Mouse (Mus musculus): ENCODE measurements around the gene Hpse2. TPM values are rescaled to one million over a fixed set of nuclear protein-coding genes. Genes with fewer than 3 reads are reported as not detected.

The Hpse2 gene
- polyA plus RNA-seq, 1 experiment from 2014 or later: 0.58 TPM

GRCm38 (mm10) chr19:42908553-42908952 is 479.6 kb downstream of the Hpse2 start:
- no peaks in the 10 kb centered on the region for H3K27me3 ChIP-seq (ENCODE audit: control insufficient read depth, insufficient read depth, low read length)
- no peak overlapping the region for H3K9ac ChIP-seq (ENCODE audit: low read depth, low read length)
- no peak overlapping the region for H3K4me3 ChIP-seq (ENCODE audit: low read length)
- no peaks in the 10 kb centered on the region for H3K4me1 ChIP-seq (ENCODE audit: control insufficient read depth, insufficient read depth, low read length)
- 77% methylated on average over 6 of the region's 6 CpGs for WGBS
- no peak for ATAC-seq (ENCODE audit: low FRiP score, low TSS enrichment)
- no peak overlapping the region for H3K4me2 ChIP-seq (replicated peaks; ENCODE audit: low read depth, low read length)
- H3K36me3 ChIP-seq (ENCODE audit: control insufficient read depth, insufficient read depth, low read length): no peaks in the 10 kb centered on the region
- H3K27ac ChIP-seq (ENCODE audit: low read depth, low read length): no peak overlapping the region
- H3K9me3 ChIP-seq (ENCODE audit: control insufficient read depth, low read length): no peaks in the 10 kb centered on the region

GRCm38 (mm10) chr19:42906328-42906727 is 481.8 kb downstream of the Hpse2 start:
- Histone ChIP-seq H3K27ac (ENCODE audit: low read depth, low read length) (no peak overlapping the region), H3K9me3 (ENCODE audit: control insufficient read depth, low read length) (no peaks in the 10 kb centered on the region), H3K27me3 (ENCODE audit: control insufficient read depth, insufficient read depth, low read length) (no peaks in the 10 kb centered on the region), H3K36me3 (ENCODE audit: control insufficient read depth, insufficient read depth, low read length) (no peaks in the 10 kb centered on the region), H3K4me2 (replicated peaks; ENCODE audit: low read depth, low read length) (no peak overlapping the region), H3K4me1 (ENCODE audit: control insufficient read depth, insufficient read depth, low read length) (no peaks in the 10 kb centered on the region), H3K4me3 (ENCODE audit: low read length) (no peak overlapping the region), H3K9ac (ENCODE audit: low read depth, low read length) (no peak overlapping the region)
- 74% methylated on average over 5 of the region's 5 CpGs for WGBS
- no peak for ATAC-seq (ENCODE audit: low FRiP score, low TSS enrichment)

- no peak overlapping the region for H3K9ac ChIP-seq (ENCODE audit: low read depth, low read length)
- H3K9me3 ChIP-seq (ENCODE audit: control insufficient read depth, low read length): no peaks in the 10 kb centered on the region
- H3K27ac ChIP-seq (ENCODE audit: low read depth, low read length): no peak overlapping the region
- ATAC-seq (ENCODE audit: low FRiP score, low TSS enrichment): no peak
- H3K4me3 ChIP-seq (ENCODE audit: low read length): no peak overlapping the region
- 38% methylated on average over 7 of the region's 7 CpGs for WGBS
- H3K4me2 ChIP-seq (replicated peaks; ENCODE audit: low read depth, low read length): no peak overlapping the region
- no peaks in the 10 kb centered on the region for H3K4me1 ChIP-seq (ENCODE audit: control insufficient read depth, insufficient read depth, low read length)
- no peaks in the 10 kb centered on the region for H3K36me3 ChIP-seq (ENCODE audit: control insufficient read depth, insufficient read depth, low read length)
- H3K27me3 ChIP-seq (ENCODE audit: control insufficient read depth, insufficient read depth, low read length): no peaks in the 10 kb centered on the region
Measured at GRCm38 (mm10) chr19:42904726-42905125, 483.4 kb downstream of the Hpse2 start.

- Histone ChIP-seq H3K27me3 (ENCODE audit: control insufficient read depth, insufficient read depth, low read length) (no peaks in the 10 kb centered on the region), H3K4me3 (ENCODE audit: low read length) (no peak overlapping the region), H3K4me1 (ENCODE audit: control insufficient read depth, insufficient read depth, low read length) (no peaks in the 10 kb centered on the region), H3K9ac (ENCODE audit: low read depth, low read length) (no peak overlapping the region), H3K27ac (ENCODE audit: low read depth, low read length) (no peak overlapping the region), H3K36me3 (ENCODE audit: control insufficient read depth, insufficient read depth, low read length) (no peaks in the 10 kb centered on the region), H3K9me3 (ENCODE audit: control insufficient read depth, low read length) (no peaks in the 10 kb centered on the region), H3K4me2 (replicated peaks; ENCODE audit: low read depth, low read length) (no peak overlapping the region)
- peak; percentile 64; the same call in 1 of the 2 replicates for ATAC-seq (ENCODE audit: low FRiP score, low TSS enrichment)
- 82% methylated on average over 4 of the region's 4 CpGs for WGBS
Measured at GRCm38 (mm10) chr19:42904240-42904639, 483.9 kb downstream of the Hpse2 start.

- Histone ChIP-seq H3K4me2 (replicated peaks; ENCODE audit: low read depth, low read length) (no peak overlapping the region), H3K4me3 (ENCODE audit: low read length) (no peak overlapping the region), H3K27me3 (ENCODE audit: control insufficient read depth, insufficient read depth, low read length) (no peaks in the 10 kb centered on the region), H3K4me1 (ENCODE audit: control insufficient read depth, insufficient read depth, low read length) (no peaks in the 10 kb centered on the region), H3K9ac (ENCODE audit: low read depth, low read length) (no peak overlapping the region), H3K36me3 (ENCODE audit: control insufficient read depth, insufficient read depth, low read length) (no peaks in the 10 kb centered on the region), H3K9me3 (ENCODE audit: control insufficient read depth, low read length) (no peaks in the 10 kb centered on the region), H3K27ac (ENCODE audit: low read depth, low read length) (no peak overlapping the region)
- no peak for ATAC-seq (ENCODE audit: low FRiP score, low TSS enrichment)
- 87% methylated on average over 6 of the region's 6 CpGs for WGBS
Measured at GRCm38 (mm10) chr19:42903840-42904239, 484.3 kb downstream of the Hpse2 start.

GRCm38 (mm10) chr19:42902410-42903021 is 485.6 kb downstream of the Hpse2 start:
- no peak for ATAC-seq (ENCODE audit: low FRiP score, low TSS enrichment)
- no peak overlapping the region for H3K9ac ChIP-seq (ENCODE audit: low read depth, low read length)
- WGBS: 68% methylated on average over 6 of the region's 6 CpGs

GRCm38 (mm10) chr19:42891599-42891998 is 496.6 kb downstream of the Hpse2 start:
- no peak overlapping the region for H3K4me3 ChIP-seq (ENCODE audit: low read length)
- no peak overlapping the region for H3K4me2 ChIP-seq (replicated peaks; ENCODE audit: low read depth, low read length)
- H3K27me3 ChIP-seq (ENCODE audit: control insufficient read depth, insufficient read depth, low read length): no peaks in the 10 kb centered on the region
- H3K9ac ChIP-seq (ENCODE audit: low read depth, low read length): no peak overlapping the region
- no peak overlapping the region for H3K27ac ChIP-seq (ENCODE audit: low read depth, low read length)
- 55% methylated on average over 5 of the region's 5 CpGs for WGBS
- ATAC-seq (ENCODE audit: low FRiP score, low TSS enrichment): no peak
- no peaks in the 10 kb centered on the region for H3K36me3 ChIP-seq (ENCODE audit: control insufficient read depth, insufficient read depth, low read length)
- H3K9me3 ChIP-seq (ENCODE audit: control insufficient read depth, low read length): no peaks in the 10 kb centered on the region
- no peaks in the 10 kb centered on the region for H3K4me1 ChIP-seq (ENCODE audit: control insufficient read depth, insufficient read depth, low read length)

More at GRCm38 (mm10) chr19:42902410-42903021, 485.6 kb downstream of the Hpse2 start:
- H3K9me3 ChIP-seq (ENCODE audit: control insufficient read depth, low read length): no peaks in the 10 kb centered on the region
- no peak overlapping the region for H3K4me3 ChIP-seq (ENCODE audit: low read length)
- H3K4me2 ChIP-seq (replicated peaks; ENCODE audit: low read depth, low read length): no peak overlapping the region
- H3K27ac ChIP-seq (ENCODE audit: low read depth, low read length): no peak overlapping the region
- H3K27me3 ChIP-seq (ENCODE audit: control insufficient read depth, insufficient read depth, low read length): no peaks in the 10 kb centered on the region
- no peaks in the 10 kb centered on the region for H3K36me3 ChIP-seq (ENCODE audit: control insufficient read depth, insufficient read depth, low read length)
- no peaks in the 10 kb centered on the region for H3K4me1 ChIP-seq (ENCODE audit: control insufficient read depth, insufficient read depth, low read length)

- H3K36me3 ChIP-seq (ENCODE audit: control insufficient read depth, insufficient read depth, low read length): no peaks in the 10 kb centered on the region
- ATAC-seq (ENCODE audit: low FRiP score, low TSS enrichment): peak; percentile 68; the same call in 1 of the 2 replicates
- no peak overlapping the region for H3K9ac ChIP-seq (ENCODE audit: low read depth, low read length)
- H3K27ac ChIP-seq (ENCODE audit: low read depth, low read length): no peak overlapping the region
- H3K4me3 ChIP-seq (ENCODE audit: low read length): no peak overlapping the region
- no peaks in the 10 kb centered on the region for H3K9me3 ChIP-seq (ENCODE audit: control insufficient read depth, low read length)
- H3K4me1 ChIP-seq (ENCODE audit: control insufficient read depth, insufficient read depth, low read length): no peaks in the 10 kb centered on the region
- H3K27me3 ChIP-seq (ENCODE audit: control insufficient read depth, insufficient read depth, low read length): no peaks in the 10 kb centered on the region
- no peak overlapping the region for H3K4me2 ChIP-seq (replicated peaks; ENCODE audit: low read depth, low read length)
- 33% methylated on average over 4 of the region's 4 CpGs for WGBS
Measured at GRCm38 (mm10) chr19:42877653-42878052, 510.5 kb downstream of the Hpse2 start.

GRCm38 (mm10) chr19:42876563-42876962 is 511.6 kb downstream of the Hpse2 start:
- Histone ChIP-seq H3K27me3 (ENCODE audit: control insufficient read depth, insufficient read depth, low read length) (no peaks in the 10 kb centered on the region), H3K27ac (ENCODE audit: low read depth, low read length) (no peak overlapping the region), H3K9ac (ENCODE audit: low read depth, low read length) (no peak overlapping the region), H3K4me1 (ENCODE audit: control insufficient read depth, insufficient read depth, low read length) (no peaks in the 10 kb centered on the region), H3K9me3 (ENCODE audit: control insufficient read depth, low read length) (no peaks in the 10 kb centered on the region), H3K36me3 (ENCODE audit: control insufficient read depth, insufficient read depth, low read length) (no peaks in the 10 kb centered on the region), H3K4me2 (replicated peaks; ENCODE audit: low read depth, low read length) (no peak overlapping the region), H3K4me3 (ENCODE audit: low read length) (no peak overlapping the region)
- ATAC-seq (ENCODE audit: low FRiP score, low TSS enrichment): no peak
- 85% methylated on average over 4 of the region's 4 CpGs for WGBS
